Mouse (Mus musculus) erythroblast, embryonic 14.5 days (primary cell): ENCODE results near the gene Haus5. TPM values are rescaled to one million over a fixed set of nuclear protein-coding genes. Genes with fewer than 3 reads are reported as not detected.

Experiments used
- H3K27me3 ChIP-seq: 2 replicates; pipeline ENCODE4 v1.6.1; 2012; ENCODE audit warnings: inconsistent platforms; ENCODE audit not compliant: control insufficient read depth
- H3K36me3 ChIP-seq: 2 replicates; pipeline ENCODE4 v1.6.1; 2012; ENCODE audit warnings: mild to moderate bottlenecking, inconsistent platforms; ENCODE audit not compliant: control insufficient read depth
- H3K4me1 ChIP-seq: 2 replicates; pipeline ENCODE4 v1.6.1; 2012; ENCODE audit warnings: inconsistent platforms; ENCODE audit not compliant: control insufficient read depth
- H3K4me3 ChIP-seq: replicated peaks from 2 replicates; pipeline ENCODE3; 2012; ENCODE audit warnings: moderate library complexity, mild to moderate bottlenecking, inconsistent platforms
- H3K9me3 ChIP-seq: 2 replicates; pipeline ENCODE4 v1.6.1; 2012; ENCODE audit warnings: low read length, inconsistent platforms, mixed read lengths; ENCODE audit not compliant: control insufficient read depth
- GATA1 ChIP-seq: IDR thresholded peaks from 2 replicates; pipeline ENCODE4 v1.6.1; 2012; ENCODE audit warnings: low read length, inconsistent platforms, mixed read lengths
- TAL1 ChIP-seq: IDR thresholded peaks from 3 replicates; pipeline ENCODE4 v1.6.1; 2012; ENCODE audit warnings: low read length, inconsistent platforms, mixed read lengths
- polyA plus RNA-seq: library from polyadenylated mRNA; stranded (reverse); fragments of >175 nt; gene quantifications from 2 replicates; pipeline ENCODE4 v1.2.3, GENCODE M21; 2012

Haus5 gene
- polyA plus RNA-seq, result 2.9 and 5.4 TPM in 2 replicates

DNA sequence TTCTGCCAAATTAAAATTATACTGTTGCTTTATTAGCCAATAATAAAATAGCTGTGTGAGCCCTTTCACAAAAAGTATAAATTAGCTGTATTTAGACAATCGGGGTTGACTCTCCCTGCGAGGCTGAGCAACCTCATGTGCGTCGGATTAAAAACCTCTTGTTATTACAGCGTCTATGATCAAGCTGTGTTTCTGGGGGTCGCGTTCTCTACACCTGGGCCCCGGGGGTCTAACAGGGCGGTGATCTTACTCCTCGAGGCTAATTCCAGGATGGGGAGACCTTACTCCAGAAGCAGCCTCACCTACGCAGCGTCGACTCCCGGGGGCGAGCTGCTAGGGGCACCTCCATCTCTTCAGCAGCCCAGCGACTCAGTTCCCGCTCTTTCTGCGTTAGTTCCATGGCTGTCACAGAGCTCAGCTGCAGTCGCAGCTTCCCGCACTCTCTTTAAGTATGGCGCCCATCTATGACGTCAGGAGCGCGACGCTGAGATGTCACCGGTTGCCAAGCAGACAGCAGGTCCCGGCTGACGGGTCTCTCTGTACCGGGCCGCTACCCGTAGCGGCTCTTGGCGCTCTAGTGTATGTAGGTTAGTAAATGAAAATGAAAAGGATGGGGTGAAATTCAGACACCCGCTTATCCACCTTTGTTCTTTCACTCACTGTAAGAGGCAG, at the start of gene Haus5:
Gene Haus5 (minus strand): TSS at position 466 of the 672 bp plus-strand sequence.
- Histone ChIP-seq H3K4me3 (peak within 1 kb of the TSS; percentile 90), H3K36me3 (peaks cover 38% of the 10 kb centered on the region), H3K4me1 (peaks cover 23% of the 10 kb centered on the region), H3K9me3 (no peaks in the 10 kb centered on the region), H3K27me3 (peaks cover 10% of the 10 kb centered on the region)
- no peak for TF ChIP-seq GATA1
- TF ChIP-seq TAL1, result no peak

- H3K27me3 ChIP-seq, result peaks cover 27% of the 10 kb centered on the region
- no peaks in the 10 kb centered on the region for H3K36me3 ChIP-seq
- H3K9me3 ChIP-seq, result no peaks in the 10 kb centered on the region
- TF ChIP-seq TAL1 (no peak), GATA1 (no peak)
- peaks cover 21% of the 10 kb centered on the region for H3K4me1 ChIP-seq
- H3K4me3 ChIP-seq, result no peak within 1 kb of the TSS
These were observed 47.1 kb upstream of the Haus5 start, which contains the start of gene Atp4a for GRCm38 (mm10) chr7:30711942-30712341. Gene Atp4a (plus strand): TSS chr7:30712209.

DNA sequence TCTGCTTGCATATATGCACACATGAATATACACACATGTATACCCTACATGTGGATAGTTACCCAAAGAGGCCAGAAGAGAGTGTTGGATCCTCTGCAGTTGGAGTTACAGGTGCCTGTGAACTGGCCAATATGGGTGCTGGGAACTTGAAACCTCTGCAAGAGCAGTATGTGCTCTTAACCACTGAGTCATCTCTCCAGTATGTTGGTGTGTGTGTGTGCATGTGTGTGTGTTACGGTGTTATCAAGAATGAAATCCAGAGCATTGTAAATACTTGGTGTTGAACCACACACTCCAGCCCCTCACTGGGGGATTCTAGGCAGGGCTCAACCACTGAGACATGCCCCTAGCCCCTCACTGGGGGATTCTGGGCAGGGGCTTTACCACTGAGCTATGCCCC, 42.6 kb upstream of the Haus5 start:
- no peaks in the 10 kb centered on the region for H3K27me3 ChIP-seq
- no peaks in the 10 kb centered on the region for H3K9me3 ChIP-seq
- H3K4me1 ChIP-seq, result peaks cover 29% of the 10 kb centered on the region
- H3K36me3 ChIP-seq, result no peaks in the 10 kb centered on the region
- no peak for TF ChIP-seq GATA1
- TF ChIP-seq TAL1, result no peak
- no peak overlapping the region for H3K4me3 ChIP-seq

- Histone ChIP-seq H3K9me3 (no peaks in the 10 kb centered on the region), H3K27me3 (no peaks in the 10 kb centered on the region), H3K36me3 (no peaks in the 10 kb centered on the region), H3K4me1 (peaks cover 18% of the 10 kb centered on the region), H3K4me3 (no peak overlapping the region)
- TF ChIP-seq TAL1 (no peak), GATA1 (no peak)
These were observed 41.6 kb upstream of the Haus5 start for GRCm38 (mm10) chr7:30706214-30706882.

GRCm38 (mm10) chr7:30698589-30698988, 33.8 kb upstream of the Haus5 start, which contains the start of gene 2200002J24Rik:
Gene 2200002J24Rik (plus strand): TSS chr7:30698926.
- no peak within 1 kb of the TSS for H3K4me3 ChIP-seq
- H3K27me3 ChIP-seq, result no peaks in the 10 kb centered on the region
- H3K36me3 ChIP-seq, result no peaks in the 10 kb centered on the region

GRCm38 (mm10) chr7:30698101-30698500, 33.3 kb upstream of the Haus5 start:
- Histone ChIP-seq H3K27me3 (no peaks in the 10 kb centered on the region), H3K9me3 (no peaks in the 10 kb centered on the region), H3K4me1 (peaks cover 4% of the 10 kb centered on the region), H3K36me3 (no peaks in the 10 kb centered on the region), H3K4me3 (no peak overlapping the region)
- TF ChIP-seq TAL1, result no peak
- TF ChIP-seq GATA1, result no peak

More at GRCm38 (mm10) chr7:30698589-30698988, 33.8 kb upstream of the Haus5 start, which contains the start of gene 2200002J24Rik:
- H3K9me3 ChIP-seq, result no peaks in the 10 kb centered on the region
- TF ChIP-seq GATA1 (no peak), TAL1 (no peak)
- H3K4me1 ChIP-seq, result peaks cover 4% of the 10 kb centered on the region

- Histone ChIP-seq H3K27me3 (no peaks in the 10 kb centered on the region), H3K9me3 (no peaks in the 10 kb centered on the region), H3K36me3 (no peaks in the 10 kb centered on the region), H3K4me3 (no peak overlapping the region), H3K4me1 (no peaks in the 10 kb centered on the region)
- TF ChIP-seq GATA1 (no peak), TAL1 (no peak)
These were observed 23.5 kb upstream of the Haus5 start for GRCm38 (mm10) chr7:30688325-30688724.

DNA sequence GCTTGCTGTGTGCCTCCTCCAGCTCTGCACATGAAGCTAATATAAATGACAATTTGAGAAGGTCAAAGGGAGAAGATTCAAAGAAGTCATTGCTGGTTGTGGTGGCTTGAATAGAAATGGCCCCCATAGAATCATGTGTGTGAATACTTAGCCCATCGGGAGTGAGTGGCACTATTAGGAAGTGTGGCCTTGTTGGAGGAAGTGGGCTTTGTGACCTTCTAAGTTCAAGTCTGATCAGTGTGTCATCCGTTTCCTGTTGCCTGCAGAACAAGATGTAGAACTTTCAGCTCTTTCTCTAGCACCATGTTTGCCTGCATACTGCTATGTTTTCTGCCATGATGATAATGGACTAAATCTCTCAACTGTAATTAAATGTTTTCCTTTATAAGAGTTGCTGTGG, 18.6 kb upstream of the Haus5 start:
- Histone ChIP-seq H3K4me1 (no peaks in the 10 kb centered on the region), H3K4me3 (no peak overlapping the region), H3K27me3 (no peaks in the 10 kb centered on the region), H3K36me3 (no peaks in the 10 kb centered on the region), H3K9me3 (no peaks in the 10 kb centered on the region)
- TF ChIP-seq GATA1 (no peak), TAL1 (no peak)

- Histone ChIP-seq H3K9me3 (no peaks in the 10 kb centered on the region), H3K4me1 (no peaks in the 10 kb centered on the region), H3K36me3 (no peaks in the 10 kb centered on the region), H3K4me3 (no peak overlapping the region), H3K27me3 (no peaks in the 10 kb centered on the region)
- TF ChIP-seq TAL1 (no peak), GATA1 (no peak)
These were observed 17.1 kb upstream of the Haus5 start for GRCm38 (mm10) chr7:30681897-30682296.
